Mouse (Mus musculus): ENCODE measurements around the gene Rnft2.

Rnft2 gene

GRCm38 (mm10) chr5:118244606-118245443, at the start of gene Rnft2, which contains the start of gene 2410131K14Rik:
Gene Rnft2, minus strand, starts transcription at chr5:118245116.
Gene 2410131K14Rik, plus strand, starts transcription at chr5:118245227.
- peak; percentile 99 to 100 for DNase-seq (ENCODE audit: low read depth in 2 of 2, low spot score in 2 of 2)

GRCm38 (mm10) chr5:118294086-118294864, 49.4 kb upstream of the Rnft2 start:
- no peak for DNase-seq (ENCODE audit: low read depth in 2 of 2, low spot score in 2 of 2)

GRCm38 (mm10) chr5:118292476-118292875, 47.6 kb upstream of the Rnft2 start:
- DNase-seq (ENCODE audit: low read depth in 2 of 2, low spot score in 2 of 2): no peak

- DNase-seq (ENCODE audit: low read depth in 2 of 2, low spot score in 2 of 2): no peak
Measured at GRCm38 (mm10) chr5:118291453-118291852, 46.5 kb upstream of the Rnft2 start.

GRCm38 (mm10) chr5:118277741-118278495, 33.0 kb upstream of the Rnft2 start:
- DNase-seq (ENCODE audit: low read depth in 2 of 2, low spot score in 2 of 2): no peak

- DNase-seq (ENCODE audit: low read depth in 2 of 2, low spot score in 2 of 2): no peak
Measured at GRCm38 (mm10) chr5:118276711-118277110, 31.8 kb upstream of the Rnft2 start.

- no peak for DNase-seq (ENCODE audit: low read depth in 2 of 2, low spot score in 2 of 2)
Measured at GRCm38 (mm10) chr5:118276281-118276680, 31.4 kb upstream of the Rnft2 start.

- DNase-seq (ENCODE audit: low read depth in 2 of 2, low spot score in 2 of 2): no peak
Measured at GRCm38 (mm10) chr5:118274546-118274945, 29.6 kb upstream of the Rnft2 start.

GRCm38 (mm10) chr5:118273446-118273845, 28.5 kb upstream of the Rnft2 start:
- DNase-seq (ENCODE audit: low read depth in 2 of 2, low spot score in 2 of 2): no peak

GRCm38 (mm10) chr5:118271449-118272110, 26.7 kb upstream of the Rnft2 start:
- DNase-seq (ENCODE audit: low read depth in 2 of 2, low spot score in 2 of 2): peak; percentile 11 to 23

GRCm38 (mm10) chr5:118268987-118269386, 24.1 kb upstream of the Rnft2 start:
- peak; percentile 64 to 73 for DNase-seq (ENCODE audit: low read depth in 2 of 2, low spot score in 2 of 2)

GRCm38 (mm10) chr5:118266309-118266708, 21.4 kb upstream of the Rnft2 start:
- DNase-seq (ENCODE audit: low read depth in 2 of 2, low spot score in 2 of 2): no peak

GRCm38 (mm10) chr5:118265366-118265765, 20.4 kb upstream of the Rnft2 start:
- no peak for DNase-seq (ENCODE audit: low read depth in 2 of 2, low spot score in 2 of 2)

GRCm38 (mm10) chr5:118264279-118264678, 19.4 kb upstream of the Rnft2 start:
- no peak for DNase-seq (ENCODE audit: low read depth in 2 of 2, low spot score in 2 of 2)

GRCm38 (mm10) chr5:118262418-118262817, 17.5 kb upstream of the Rnft2 start:
- DNase-seq (ENCODE audit: low read depth in 2 of 2, low spot score in 2 of 2): no peak

- no peak for DNase-seq (ENCODE audit: low read depth in 2 of 2, low spot score in 2 of 2)
Measured at GRCm38 (mm10) chr5:118261181-118261580, 16.3 kb upstream of the Rnft2 start.

GRCm38 (mm10) chr5:118260642-118261041, 15.7 kb upstream of the Rnft2 start:
- DNase-seq (ENCODE audit: low read depth in 2 of 2, low spot score in 2 of 2): no peak

GRCm38 (mm10) chr5:118260055-118260454, 15.1 kb upstream of the Rnft2 start:
- no peak for DNase-seq (ENCODE audit: low read depth in 2 of 2, low spot score in 2 of 2)

GRCm38 (mm10) chr5:118259636-118260035, 14.7 kb upstream of the Rnft2 start:
- no peak for DNase-seq (ENCODE audit: low read depth in 2 of 2, low spot score in 2 of 2)

- DNase-seq (ENCODE audit: low read depth in 2 of 2, low spot score in 2 of 2): no peak
Measured at GRCm38 (mm10) chr5:118259152-118259551, 14.2 kb upstream of the Rnft2 start.

GRCm38 (mm10) chr5:118256981-118257380, 12.1 kb upstream of the Rnft2 start:
- DNase-seq (ENCODE audit: low read depth in 2 of 2, low spot score in 2 of 2): no peak
